Mouse (Mus musculus) large intestine, adult 2 months (tissue): ENCODE measurements at regions not wholly inside any gene's neighbourhood (a gene's known extent, or its start where the extent isn't known, plus 50 kb on each side); places are given as distances from the start of the nearest gene placed in this dataset.

Experiments used
- DNase-seq: peaks from one replicate; pipeline ENCODE4 v3.0.0-alpha.2; 2012; ENCODE audit warnings: low read depth, low spot score
- WGBS: fragments of 180-500 bp; shearing (Covaris S2); methylation state at CpG from one replicate; pipeline ENCODE4 v1.1.7; 2018; 5-methylcytosine and 5-hydroxymethylcytosine counted together

DNA sequence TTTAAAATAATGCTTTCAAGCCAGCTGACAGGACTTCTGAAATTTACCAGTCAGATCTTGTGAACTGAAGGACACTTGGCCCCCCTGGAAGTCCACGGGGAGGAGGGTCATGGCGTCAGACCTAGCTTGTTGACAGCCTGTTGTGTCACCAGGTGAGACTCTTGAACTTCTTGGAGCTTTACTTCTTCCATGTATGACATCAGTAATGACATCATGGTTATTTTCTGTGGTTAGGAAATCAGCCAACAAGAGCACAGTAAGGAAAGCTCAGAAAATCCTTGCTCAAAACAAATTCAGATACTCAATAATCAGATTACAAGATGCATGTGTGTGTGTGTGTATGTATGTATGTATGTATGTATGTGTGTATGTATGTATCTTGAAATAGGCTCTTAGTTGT, 170.7 kb upstream of the Bcl6 start:
- WGBS, result 79% methylated on average over 2 of the region's 2 CpGs
- DNase-seq, result no peak

DNA sequence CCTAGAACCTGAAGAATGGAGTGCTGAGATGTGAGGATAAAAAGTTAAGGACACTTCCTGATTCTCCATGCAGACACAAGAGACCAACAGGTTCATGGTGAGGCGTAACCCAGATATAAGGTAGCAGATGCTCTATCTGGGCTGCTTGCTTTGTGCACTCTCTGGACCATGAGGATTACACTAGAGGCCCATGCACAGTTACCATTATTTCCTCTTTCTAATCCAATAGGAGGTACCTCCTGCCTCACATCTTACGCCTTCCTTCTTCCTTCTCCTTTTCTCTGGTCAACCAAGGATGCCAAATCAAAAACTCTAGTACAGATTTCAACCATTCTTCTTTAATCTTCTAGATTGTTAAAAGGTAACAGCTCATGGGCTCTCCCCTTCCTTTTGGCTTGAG, 169.1 kb upstream of the Bcl6 start:
- 94% methylated on average over 2 of the region's 2 CpGs for WGBS
- DNase-seq, result no peak

DNA sequence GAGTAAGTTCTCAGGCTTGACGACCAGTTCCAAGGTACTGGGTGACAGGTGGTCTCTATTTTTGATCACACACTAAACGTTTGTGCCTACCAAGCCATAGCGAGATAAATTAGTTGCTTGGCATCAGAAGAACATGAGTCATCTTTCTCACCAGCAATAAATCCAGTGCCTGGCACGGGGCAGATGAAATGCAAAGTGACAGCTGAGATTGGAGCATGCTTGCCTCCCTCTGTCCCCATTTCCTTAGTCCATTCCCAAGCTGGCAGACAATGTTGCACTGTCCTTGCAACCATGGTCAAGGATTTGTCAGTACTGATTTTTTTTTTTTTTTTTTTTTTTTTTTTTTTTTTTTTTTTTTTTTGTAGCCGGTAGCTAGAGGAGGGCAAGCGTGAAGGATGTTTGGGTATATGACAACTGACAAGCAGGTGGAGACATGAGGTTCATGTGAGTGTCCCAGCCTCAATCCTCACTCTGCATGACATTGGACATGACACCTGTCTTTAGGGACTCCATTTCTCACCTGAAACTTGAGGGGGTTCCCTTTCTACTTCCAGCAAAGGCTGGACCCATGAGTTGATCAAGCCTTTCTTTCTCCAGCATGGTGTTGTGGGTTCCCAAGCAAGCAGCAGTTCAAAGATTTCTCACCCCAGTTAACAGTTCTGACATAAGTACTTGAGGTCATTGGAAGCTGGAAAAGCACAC, 168.2 kb upstream of the Bcl6 start:
- DNase-seq, result no peak
- WGBS, result 42% methylated on average over 6 of the region's 6 CpGs

- no peak for DNase-seq
Observed at GRCm38 (mm10) chr16:24154816-24155357, 166.2 kb upstream of the Bcl6 start.

GRCm38 (mm10) chr16:24153943-24154342, 165.3 kb upstream of the Bcl6 start:
- DNase-seq, result no peak
- 50% methylated on average over 1 of the region's 1 CpGs for WGBS

More at GRCm38 (mm10) chr16:24154816-24155357, 166.2 kb upstream of the Bcl6 start:
- 72% methylated on average over 4 of the region's 4 CpGs for WGBS

GRCm38 (mm10) chr16:24151831-24152247, 163.2 kb upstream of the Bcl6 start:
- WGBS, result 72% methylated on average over 7 of the region's 7 CpGs
- DNase-seq, result no peak

DNA sequence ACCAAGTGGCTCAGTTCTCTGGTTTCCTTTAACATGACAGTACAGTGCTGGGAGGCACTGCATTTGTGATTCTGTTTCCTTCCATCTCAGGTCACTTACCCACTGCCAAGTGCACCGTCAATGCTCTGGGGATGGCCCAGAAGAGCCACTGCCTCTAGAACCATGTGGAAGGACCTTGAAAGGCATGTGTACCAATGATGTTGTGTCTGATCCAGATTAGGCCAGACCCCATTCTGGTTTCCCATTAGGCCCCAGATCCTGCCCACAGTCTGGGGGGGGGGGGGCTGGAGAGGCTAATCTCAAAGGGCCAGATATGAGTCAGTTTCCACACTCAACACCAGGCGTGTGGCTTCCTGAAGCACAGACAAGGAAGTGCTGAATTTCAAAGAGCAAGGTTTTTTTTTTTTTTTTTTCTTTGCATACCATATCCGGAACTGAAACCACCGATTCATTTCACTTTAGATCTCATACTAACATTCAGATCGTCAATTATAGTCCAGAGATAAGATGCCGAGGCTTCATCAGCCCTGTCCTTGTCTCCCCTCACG, 162.6 kb upstream of the Bcl6 start:
- WGBS, result 23% methylated on average over 7 of the region's 7 CpGs
- no peak for DNase-seq

- WGBS, result 74% methylated on average over 2 of the region's 2 CpGs
- no peak for DNase-seq
Observed at GRCm38 (mm10) chr16:24150512-24150911, 161.9 kb upstream of the Bcl6 start.

- 90% methylated on average over 4 of the region's 4 CpGs for WGBS
- DNase-seq, result no peak
Observed at GRCm38 (mm10) chr16:24149441-24149840, 160.8 kb upstream of the Bcl6 start.

- no peak for DNase-seq
- WGBS, result 93% methylated on average over 3 of the region's 3 CpGs
Observed at GRCm38 (mm10) chr16:24143894-24144293, 155.2 kb upstream of the Bcl6 start.

GRCm38 (mm10) chr16:24142915-24143541, 154.4 kb upstream of the Bcl6 start:
- 25% methylated on average over 5 of the region's 5 CpGs for WGBS
- no peak for DNase-seq

GRCm38 (mm10) chr16:24139109-24139508, 150.5 kb upstream of the Bcl6 start:
- 91% methylated on average over 3 of the region's 3 CpGs for WGBS
- no peak for DNase-seq

DNA sequence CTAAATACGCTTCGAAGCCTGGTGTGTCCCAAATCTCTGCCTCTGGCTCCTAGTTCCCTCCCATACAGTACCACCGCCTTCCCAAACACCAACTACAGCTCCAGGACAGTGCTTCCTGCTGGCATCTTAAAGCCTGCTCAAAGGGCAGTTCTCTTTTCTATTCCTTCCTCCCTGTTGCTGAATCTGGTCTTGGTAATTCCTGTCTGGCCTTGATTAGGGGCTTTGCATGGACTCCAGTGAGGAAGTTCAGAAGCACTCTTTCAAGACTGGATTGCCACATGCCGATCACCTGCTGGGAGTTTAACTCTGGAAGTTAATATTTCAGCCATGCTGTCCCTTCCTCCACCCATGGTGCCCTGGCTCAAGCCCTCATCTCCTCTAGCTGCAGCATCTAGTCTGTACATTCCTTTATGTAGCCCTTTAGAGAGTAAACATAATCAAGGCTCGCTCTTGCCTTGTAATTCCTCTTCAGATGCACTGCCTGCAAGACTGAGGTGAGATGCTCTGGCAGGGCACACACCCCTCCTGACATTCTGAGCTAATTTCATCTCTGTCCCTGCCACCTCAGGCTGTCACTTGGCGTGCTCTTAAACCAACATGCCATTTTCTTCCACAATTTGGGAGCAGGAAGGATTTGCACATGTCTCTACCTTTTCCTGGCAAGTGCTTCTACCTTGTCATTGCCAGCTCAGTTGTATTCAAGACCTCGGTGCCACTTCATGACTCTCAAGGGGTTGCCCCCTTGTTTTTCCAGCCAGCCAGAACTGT, 148.8 kb upstream of the Bcl6 start:
- 85% methylated on average over 7 of the region's 7 CpGs for WGBS
- DNase-seq, result no peak

GRCm38 (mm10) chr16:24136483-24137148, 148.0 kb upstream of the Bcl6 start:
- WGBS, result 53% methylated on average over 5 of the region's 5 CpGs
- no peak for DNase-seq

GRCm38 (mm10) chr16:24135841-24136240, 147.2 kb upstream of the Bcl6 start:
- no peak for DNase-seq
- 88% methylated on average over 5 of the region's 5 CpGs for WGBS

DNA sequence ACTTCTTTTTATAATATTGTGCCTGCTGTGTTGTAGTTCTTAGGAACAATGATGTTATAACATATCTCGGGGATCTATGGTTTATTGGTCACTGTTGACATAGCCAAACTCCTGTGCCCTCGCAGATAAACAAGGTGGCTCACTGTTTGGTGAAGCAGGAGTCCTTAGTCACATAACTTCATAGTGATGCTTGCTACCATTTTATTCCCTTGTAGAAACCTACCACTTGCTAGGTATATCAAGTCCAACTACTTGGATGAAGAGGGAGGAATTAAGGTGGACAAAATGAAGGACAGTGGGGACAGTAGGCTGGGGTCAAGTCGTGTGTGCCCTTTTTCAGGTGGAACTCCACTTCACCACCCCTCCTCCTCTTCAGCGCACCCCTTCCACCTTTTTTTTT, 146.7 kb upstream of the Bcl6 start:
- no peak for DNase-seq
- 87% methylated on average over 4 of the region's 4 CpGs for WGBS

GRCm38 (mm10) chr16:24134486-24135050, 145.9 kb upstream of the Bcl6 start:
- WGBS, result 76% methylated on average over 4 of the region's 4 CpGs
- no peak for DNase-seq

- no peak for DNase-seq
Observed at GRCm38 (mm10) chr16:24130646-24131045, 142.0 kb upstream of the Bcl6 start.

GRCm38 (mm10) chr16:24129701-24130100, 141.0 kb upstream of the Bcl6 start:
- WGBS, result 31% methylated on average over 4 of the region's 4 CpGs

More at GRCm38 (mm10) chr16:24129701-24130100, 141.0 kb upstream of the Bcl6 start:
- no peak for DNase-seq
